Mouse (Mus musculus) CH12F3 (cell line): ENCODE data around the gene Bicd1.
"Not testable (repeated sequence)": the region's sequence is repeated elsewhere in the genome, so short reads cannot be mapped to it uniquely, and the experiment has no call there.

Experiments used
- in situ Hi-C: fragments of 300-500 bp; cut with MboI; formaldehyde crosslinking; loops from 2 replicates; pipeline ENCODE4 v1.14.3; 2020; ENCODE audit warnings: low sequenced_read_pairs

Gene Bicd1

GRCm38 (mm10) chr6:149408833-149409332, at the start of gene Bicd1:
Bicd1 (plus strand) TSS chr6:149408886.
- in situ Hi-C loops: no loop called here

- in situ Hi-C loops: not testable (repeated sequence)
Observed at GRCm38 (mm10) chr6:149362533-149362932, 46.2 kb upstream of the Bicd1 start.

GRCm38 (mm10) chr6:149365975-149366374, 42.7 kb upstream of the Bicd1 start:
- in situ Hi-C loops: not testable (repeated sequence)

- in situ Hi-C loops: no loop called here
Observed at GRCm38 (mm10) chr6:149366403-149366802, 42.3 kb upstream of the Bicd1 start.

GRCm38 (mm10) chr6:149374986-149375457, 33.7 kb upstream of the Bicd1 start:
- in situ Hi-C loops: loop anchor here (5.0 kb wide), 1 partner anchor 248 kb away; no protein-coding TSS in a partner anchor

GRCm38 (mm10) chr6:149383531-149383930, 25.2 kb upstream of the Bicd1 start:
- in situ Hi-C loops: no loop called here

GRCm38 (mm10) chr6:149386389-149386788, 22.3 kb upstream of the Bicd1 start:
- in situ Hi-C loops: no loop called here

- in situ Hi-C loops: not testable (repeated sequence)
Observed at GRCm38 (mm10) chr6:149389626-149390025, 19.1 kb upstream of the Bicd1 start.

GRCm38 (mm10) chr6:149399396-149399795, 9.3 kb upstream of the Bicd1 start:
- in situ Hi-C loops: no loop called here

GRCm38 (mm10) chr6:149409341-149409740, 655 bp downstream of the Bicd1 start:
- in situ Hi-C loops: no loop called here

GRCm38 (mm10) chr6:149409845-149410244, 1.2 kb downstream of the Bicd1 start:
- in situ Hi-C loops: no loop called here

GRCm38 (mm10) chr6:149413256-149413655, 4.6 kb downstream of the Bicd1 start:
- in situ Hi-C loops: no loop called here

GRCm38 (mm10) chr6:149424748-149425147, 16.1 kb downstream of the Bicd1 start:
- in situ Hi-C loops: no loop called here

- in situ Hi-C loops: no loop called here
Observed at GRCm38 (mm10) chr6:149439140-149439539, 30.5 kb downstream of the Bicd1 start.

GRCm38 (mm10) chr6:149442884-149443283, 34.2 kb downstream of the Bicd1 start:
- in situ Hi-C loops: no loop called here

GRCm38 (mm10) chr6:149445854-149446253, 37.2 kb downstream of the Bicd1 start:
- in situ Hi-C loops: no loop called here

GRCm38 (mm10) chr6:149457324-149457723, 48.6 kb downstream of the Bicd1 start:
- in situ Hi-C loops: no loop called here

- in situ Hi-C loops: no loop called here
Observed at GRCm38 (mm10) chr6:149460971-149461370, 52.3 kb downstream of the Bicd1 start.

- in situ Hi-C loops: no loop called here
Observed at GRCm38 (mm10) chr6:149471477-149471876, 62.8 kb downstream of the Bicd1 start.

GRCm38 (mm10) chr6:149472441-149472840, 63.8 kb downstream of the Bicd1 start:
- in situ Hi-C loops: not testable (repeated sequence)

- in situ Hi-C loops: not testable (repeated sequence)
Observed at GRCm38 (mm10) chr6:149481868-149482267, 73.2 kb downstream of the Bicd1 start.

GRCm38 (mm10) chr6:149494662-149495061, 86.0 kb downstream of the Bicd1 start:
- in situ Hi-C loops: no loop called here

- in situ Hi-C loops: no loop called here
Observed at GRCm38 (mm10) chr6:149495925-149496324, 87.2 kb downstream of the Bicd1 start.
